Mouse (Mus musculus) heart, embryonic 16.5 days (tissue): ENCODE measurements at regions not wholly inside any gene's neighbourhood (a gene's known extent, or its start where the extent isn't known, plus 50 kb on each side); places are given as distances from the start of the nearest gene placed in this dataset.

ENCODE experiments used
- ATAC-seq: fragments of 200-750 bp; cut with Nextera tagmentation; replicated peaks from 2 replicates; pipeline ENCODE4 v1.8.0; 2017; ENCODE audit warnings: moderate number of reproducible peaks; ENCODE audit not compliant: insufficient read depth, low FRiP score; ENCODE audit errors: extremely low read depth
- H3K27ac ChIP-seq: fragments of 300-500 bp; sonication (generic); 2 replicates; pipeline ENCODE4 v1.5.1; 2014; ENCODE audit warnings: mild to moderate bottlenecking, low read length, control low read depth, moderate library complexity
- H3K27me3 ChIP-seq: fragments of 300-500 bp; sonication (generic); 2 replicates; pipeline ENCODE4 v1.6.1; 2014; ENCODE audit warnings: low read length, mixed read lengths; ENCODE audit not compliant: control insufficient read depth, insufficient read depth
- H3K36me3 ChIP-seq: fragments of 300-500 bp; sonication (generic); 2 replicates; pipeline ENCODE4 v1.6.1; 2014; ENCODE audit not compliant: control insufficient read depth, insufficient read depth
- H3K4me1 ChIP-seq: fragments of 300-500 bp; sonication (generic); 2 replicates; pipeline ENCODE4 v1.6.1; 2014; ENCODE audit warnings: low read length, mixed read lengths; ENCODE audit not compliant: control insufficient read depth, insufficient read depth
- H3K4me2 ChIP-seq: fragments of 300-500 bp; sonication (generic); 2 replicates; pipeline ENCODE4 v1.6.1; 2014; ENCODE audit warnings: low read depth, mild to moderate bottlenecking, control low read depth, low read length
- H3K4me3 ChIP-seq: fragments of 300-500 bp; sonication (generic); 2 replicates; pipeline ENCODE4 v1.5.1; 2014; ENCODE audit warnings: mild to moderate bottlenecking, control low read depth, low read length
- H3K9ac ChIP-seq: fragments of 300-500 bp; sonication (generic); 2 replicates; pipeline ENCODE4 v1.6.1; 2014; ENCODE audit warnings: low read length, control low read depth
- H3K9me3 ChIP-seq: fragments of 300-500 bp; sonication (generic); replicated peaks from 2 replicates; pipeline ENCODE4 v1.6.1; 2016; ENCODE audit warnings: low read length; ENCODE audit not compliant: control insufficient read depth
- WGBS: fragments of 180-500 bp; shearing (Covaris S2); extraction: QIAGEN DNeasy Blood & Tissue Kit; methylation state at CpG from one replicate; pipeline ENCODE4 v1.1.7; 2014; 5-methylcytosine and 5-hydroxymethylcytosine counted together

- no peak for ATAC-seq
- no peak overlapping the region for H3K9ac ChIP-seq
- 50% methylated on average over 2 of the region's 2 CpGs for WGBS
- H3K9me3 ChIP-seq = no peaks in the 10 kb centered on the region
- H3K4me3 ChIP-seq = no peak overlapping the region
- no peak overlapping the region for H3K4me2 ChIP-seq
- H3K4me1 ChIP-seq = no peaks in the 10 kb centered on the region
- no peaks in the 10 kb centered on the region for H3K36me3 ChIP-seq
- H3K27ac ChIP-seq = no peak overlapping the region
- no peaks in the 10 kb centered on the region for H3K27me3 ChIP-seq
These were observed 262.9 kb upstream of the Rarb start for GRCm38 (mm10) chr14:17081904-17082303.

GRCm38 (mm10) chr14:17079513-17079912 lies 260.6 kb upstream of the Rarb start:
- no peak for ATAC-seq

GRCm38 (mm10) chr14:17061358-17061757 lies 242.4 kb upstream of the Rarb start:
- ATAC-seq = no peak
- Histone ChIP-seq H3K36me3 (no peaks in the 10 kb centered on the region), H3K9ac (no peak overlapping the region), H3K4me3 (no peak overlapping the region), H3K9me3 (no peaks in the 10 kb centered on the region), H3K4me2 (no peak overlapping the region), H3K27ac (no peak overlapping the region), H3K4me1 (no peaks in the 10 kb centered on the region), H3K27me3 (no peaks in the 10 kb centered on the region)
- WGBS = 50% methylated on average over 1 of the region's 1 CpGs

More at GRCm38 (mm10) chr14:17079513-17079912, 260.6 kb upstream of the Rarb start:
- 56% methylated on average over 2 of the region's 2 CpGs for WGBS
- Histone ChIP-seq H3K27ac (no peak overlapping the region), H3K36me3 (no peaks in the 10 kb centered on the region), H3K9ac (no peak overlapping the region), H3K27me3 (no peaks in the 10 kb centered on the region), H3K9me3 (no peaks in the 10 kb centered on the region), H3K4me1 (no peaks in the 10 kb centered on the region), H3K4me3 (no peak overlapping the region), H3K4me2 (no peak overlapping the region)

GRCm38 (mm10) chr14:17058438-17058837 lies 239.5 kb upstream of the Rarb start:
- no peak for ATAC-seq
- H3K4me1 ChIP-seq = no peaks in the 10 kb centered on the region
- 96% methylated on average over 1 of the region's 1 CpGs for whole genome bisulfite sequencing

GRCm38 (mm10) chr14:17057355-17057754 lies 238.4 kb upstream of the Rarb start:
- Histone ChIP-seq H3K4me3 (no peak overlapping the region), H3K36me3 (no peaks in the 10 kb centered on the region), H3K4me2 (no peak overlapping the region), H3K4me1 (no peaks in the 10 kb centered on the region), H3K9me3 (no peaks in the 10 kb centered on the region), H3K9ac (no peak overlapping the region), H3K27me3 (no peaks in the 10 kb centered on the region), H3K27ac (no peak overlapping the region)
- 88% methylated on average over 3 of the region's 3 CpGs for WGBS
- ATAC-seq = no peak

More at GRCm38 (mm10) chr14:17058438-17058837, 239.5 kb upstream of the Rarb start:
- Histone ChIP-seq H3K9me3 (no peaks in the 10 kb centered on the region), H3K9ac (no peak overlapping the region), H3K36me3 (no peaks in the 10 kb centered on the region), H3K4me3 (no peak overlapping the region), H3K27ac (no peak overlapping the region), H3K27me3 (no peaks in the 10 kb centered on the region), H3K4me2 (no peak overlapping the region)

- Histone ChIP-seq H3K4me1 (no peaks in the 10 kb centered on the region), H3K9ac (no peak overlapping the region), H3K4me2 (no peak overlapping the region), H3K27me3 (no peaks in the 10 kb centered on the region), H3K36me3 (no peaks in the 10 kb centered on the region), H3K9me3 (no peaks in the 10 kb centered on the region), H3K4me3 (no peak overlapping the region), H3K27ac (no peak overlapping the region)
- 45% methylated on average over 1 of the region's 1 CpGs for whole genome bisulfite sequencing
- no peak for ATAC-seq
These were observed 236.8 kb upstream of the Rarb start for GRCm38 (mm10) chr14:17055741-17056140.

- 64% methylated on average over 3 of the region's 3 CpGs for WGBS
- H3K4me3 ChIP-seq = no peak overlapping the region
These were observed 235.4 kb upstream of the Rarb start for GRCm38 (mm10) chr14:17054381-17054780.

GRCm38 (mm10) chr14:17046808-17047207 lies 227.9 kb upstream of the Rarb start:
- no peaks in the 10 kb centered on the region for H3K36me3 ChIP-seq
- H3K9ac ChIP-seq = no peak overlapping the region
- 54% methylated on average over 2 of the region's 2 CpGs for WGBS
- H3K9me3 ChIP-seq = no peaks in the 10 kb centered on the region
- no peaks in the 10 kb centered on the region for H3K4me1 ChIP-seq
- no peak overlapping the region for H3K27ac ChIP-seq
- no peak overlapping the region for H3K4me2 ChIP-seq
- H3K27me3 ChIP-seq = no peaks in the 10 kb centered on the region
- ATAC-seq = no peak
- no peak overlapping the region for H3K4me3 ChIP-seq

More at GRCm38 (mm10) chr14:17054381-17054780, 235.4 kb upstream of the Rarb start:
- Histone ChIP-seq H3K27me3 (no peaks in the 10 kb centered on the region), H3K27ac (no peak overlapping the region), H3K9ac (no peak overlapping the region), H3K4me2 (no peak overlapping the region), H3K4me1 (no peaks in the 10 kb centered on the region), H3K9me3 (no peaks in the 10 kb centered on the region), H3K36me3 (no peaks in the 10 kb centered on the region)
- no peak for ATAC-seq

- ATAC-seq = no peak
- no peaks in the 10 kb centered on the region for H3K9me3 ChIP-seq
- H3K9ac ChIP-seq = no peak overlapping the region
- H3K4me3 ChIP-seq = no peak overlapping the region
- H3K36me3 ChIP-seq = no peaks in the 10 kb centered on the region
- no peaks in the 10 kb centered on the region for H3K27me3 ChIP-seq
- H3K27ac ChIP-seq = no peak overlapping the region
- no peak overlapping the region for H3K4me2 ChIP-seq
- WGBS = 83% methylated on average over 8 of the region's 8 CpGs
- H3K4me1 ChIP-seq = no peaks in the 10 kb centered on the region
These were observed 226.6 kb upstream of the Rarb start for GRCm38 (mm10) chr14:17045426-17046132.
